Mouse (Mus musculus) thymus, postnatal 36 days (tissue): ENCODE measurements around the gene Rtl10.

Source experiments
- DNase-seq, 2 experiments: peaks; one replicate each; pipeline ENCODE4 v3.0.0; 2022; ENCODE audit warnings: mixed read lengths in 2 of 2

The Rtl10 gene

DNA sequence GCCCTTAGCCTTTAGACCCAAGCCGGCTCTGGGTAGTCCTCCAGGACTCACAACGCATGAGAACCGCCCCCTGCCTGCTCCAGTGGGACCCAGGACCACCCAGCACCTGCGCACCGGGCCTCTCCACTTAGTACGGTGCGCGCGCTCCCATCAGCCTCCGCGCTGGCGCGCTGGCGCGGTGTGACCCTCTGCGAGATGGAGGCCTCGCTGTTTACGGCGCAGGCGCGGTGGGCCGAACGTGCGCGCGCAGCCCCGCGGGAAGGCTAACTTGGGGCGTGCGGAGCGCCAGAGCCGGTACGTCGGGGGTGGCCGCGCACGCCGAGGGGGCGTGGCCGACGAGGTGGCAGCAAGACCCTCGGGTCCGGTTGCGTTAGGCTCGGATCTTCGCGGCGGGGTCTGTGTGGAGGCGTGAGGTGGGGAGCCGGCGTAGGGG lies at the start of gene Rtl10, which contains the start of gene Gnb1l:
TSS of gene Rtl10 (plus strand) at position 344 of the 433 bp plus-strand sequence.
TSS of gene Gnb1l (plus strand) at position 156 of the 433 bp plus-strand sequence.
- peak; percentile 97 to 98 for DNase-seq

DNA sequence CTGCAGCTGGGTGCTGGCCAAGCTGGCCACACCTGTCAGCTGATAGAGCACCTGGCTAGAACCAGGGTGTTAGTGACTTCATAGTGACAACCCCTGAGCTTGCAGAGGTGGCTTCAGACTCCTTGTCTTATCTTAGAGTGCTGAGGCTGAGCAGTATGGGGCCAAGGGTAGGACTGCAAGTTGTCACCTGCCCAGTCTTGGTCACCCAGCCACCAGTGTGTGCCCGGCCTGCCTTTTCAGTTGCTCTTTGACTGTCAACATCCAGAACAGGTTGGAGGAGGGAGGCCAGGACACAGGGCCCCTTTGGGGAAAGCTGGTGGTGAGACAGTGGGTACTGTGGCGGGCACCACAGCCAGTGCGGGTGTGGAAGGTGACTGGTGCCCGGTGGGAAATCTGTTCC lies 49.7 kb upstream of the Rtl10 start:
- no peak for DNase-seq

DNA sequence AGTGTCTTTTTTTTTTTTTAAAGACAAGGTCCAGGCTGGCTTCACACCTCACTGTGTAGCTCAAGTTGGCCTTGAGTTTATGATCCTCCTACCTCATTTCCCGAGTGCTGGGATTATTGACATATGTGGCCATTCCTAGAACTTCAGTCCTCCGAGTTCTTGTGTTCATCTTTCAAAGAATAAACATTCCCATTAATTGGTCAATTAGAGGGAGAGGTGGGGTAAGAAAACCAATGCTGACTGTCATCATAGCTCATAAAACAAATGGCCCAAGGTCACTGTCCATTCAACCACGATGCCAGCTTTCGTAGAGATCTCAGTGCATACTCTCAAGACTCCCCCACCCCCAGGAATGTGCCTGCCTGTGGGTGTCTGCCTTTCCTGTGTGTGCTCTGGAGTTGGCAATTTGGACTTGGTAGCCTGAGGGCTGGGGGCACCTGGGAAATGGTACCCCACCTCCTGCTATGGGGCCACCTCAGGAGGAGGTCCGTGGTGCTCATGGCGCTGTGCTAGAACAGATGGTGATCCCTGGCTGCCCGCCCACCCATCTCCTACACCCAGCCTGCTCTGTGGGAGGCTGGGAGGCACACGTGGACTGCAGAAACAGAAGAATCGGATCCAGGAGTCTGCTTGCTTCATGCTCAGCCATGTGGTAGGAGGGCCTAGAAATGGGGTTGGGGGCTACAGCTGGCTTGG lies 47.1 kb upstream of the Rtl10 start:
- DNase-seq = no peak

DNA sequence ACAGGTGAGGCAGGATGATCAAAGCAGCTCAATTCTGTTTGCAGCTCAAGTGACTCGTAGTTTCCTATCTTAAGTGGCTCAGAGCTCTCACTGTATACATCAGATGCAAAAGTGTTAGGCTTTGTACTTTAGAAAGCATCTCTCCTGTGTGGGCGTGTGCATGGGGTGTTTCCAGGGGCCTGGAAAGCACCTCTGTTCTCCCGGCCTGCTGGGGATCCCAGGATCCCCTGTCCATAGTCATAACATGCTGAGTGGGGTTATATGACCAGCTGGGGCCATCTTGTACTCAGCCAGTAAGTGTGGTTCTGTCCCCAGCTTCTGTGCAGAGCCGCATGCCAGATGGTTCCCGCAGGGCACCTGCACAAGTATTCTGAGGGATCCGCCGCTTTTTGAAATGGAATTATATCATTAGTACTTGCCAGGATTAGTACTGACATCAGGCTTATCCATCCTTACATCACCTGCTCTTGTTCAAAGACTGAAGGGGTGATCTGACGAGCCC lies 46.3 kb upstream of the Rtl10 start:
- no peak for DNase-seq

DNA sequence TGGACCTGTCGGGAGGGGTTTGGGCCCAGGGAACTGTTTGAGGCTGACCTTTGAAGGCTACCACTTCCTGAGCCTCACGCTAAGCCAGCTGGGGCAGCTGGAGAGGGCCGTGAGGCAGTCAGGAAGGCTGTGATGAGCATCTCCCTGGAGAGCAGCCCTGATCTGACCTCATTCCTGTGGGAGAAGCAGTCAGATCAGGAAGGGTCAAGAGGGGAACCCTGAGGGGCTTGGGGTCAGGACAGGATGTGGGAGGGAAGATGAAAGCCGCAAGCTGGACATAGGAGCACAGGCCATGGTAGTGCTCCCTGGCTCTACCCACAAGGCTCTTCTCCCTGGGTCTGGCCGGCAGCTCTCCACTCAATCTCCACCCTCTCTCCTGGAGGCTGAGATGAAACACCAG lies 44.9 kb upstream of the Rtl10 start:
- DNase-seq = no peak

DNA sequence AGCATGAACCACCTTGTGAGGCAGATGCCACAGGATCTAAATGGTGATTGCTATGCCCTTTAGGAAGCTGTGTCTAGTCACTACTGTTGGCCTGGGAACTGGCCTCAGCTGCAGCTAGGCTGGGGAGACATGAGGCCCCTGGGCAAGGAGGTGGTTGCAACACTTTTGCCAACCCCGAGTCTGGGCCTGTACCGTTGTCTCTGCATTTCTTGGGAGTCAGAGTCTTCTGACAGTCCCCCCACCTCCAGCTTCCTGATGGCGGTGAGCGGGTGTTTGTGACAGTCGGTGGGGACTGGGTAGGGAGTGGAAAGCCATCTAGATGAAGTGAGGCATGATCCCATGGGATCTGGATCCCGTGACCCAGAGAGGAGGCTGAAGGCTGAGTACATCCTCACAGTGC lies 43.3 kb upstream of the Rtl10 start:
- no peak for DNase-seq

DNA sequence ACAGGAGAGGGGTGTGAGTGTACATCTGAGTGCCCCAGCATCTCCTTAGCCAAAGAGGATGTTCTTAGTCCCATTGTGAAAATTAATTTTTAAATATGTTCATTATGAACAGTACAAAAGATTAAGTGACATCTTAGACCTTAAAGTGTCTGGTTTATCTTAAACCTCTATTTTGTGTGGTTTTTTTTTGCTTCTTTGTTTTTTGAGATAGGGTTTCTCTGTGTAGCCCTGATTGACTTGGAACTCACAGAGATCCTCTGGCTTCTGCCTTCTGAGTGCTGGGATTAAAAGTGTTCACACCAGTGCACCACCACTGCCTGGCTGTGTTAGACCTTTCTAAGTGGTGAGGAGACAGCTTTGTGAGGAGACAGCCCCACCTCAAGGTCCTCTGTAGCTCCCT lies 40.0 kb upstream of the Rtl10 start:
- DNase-seq = no peak

DNA sequence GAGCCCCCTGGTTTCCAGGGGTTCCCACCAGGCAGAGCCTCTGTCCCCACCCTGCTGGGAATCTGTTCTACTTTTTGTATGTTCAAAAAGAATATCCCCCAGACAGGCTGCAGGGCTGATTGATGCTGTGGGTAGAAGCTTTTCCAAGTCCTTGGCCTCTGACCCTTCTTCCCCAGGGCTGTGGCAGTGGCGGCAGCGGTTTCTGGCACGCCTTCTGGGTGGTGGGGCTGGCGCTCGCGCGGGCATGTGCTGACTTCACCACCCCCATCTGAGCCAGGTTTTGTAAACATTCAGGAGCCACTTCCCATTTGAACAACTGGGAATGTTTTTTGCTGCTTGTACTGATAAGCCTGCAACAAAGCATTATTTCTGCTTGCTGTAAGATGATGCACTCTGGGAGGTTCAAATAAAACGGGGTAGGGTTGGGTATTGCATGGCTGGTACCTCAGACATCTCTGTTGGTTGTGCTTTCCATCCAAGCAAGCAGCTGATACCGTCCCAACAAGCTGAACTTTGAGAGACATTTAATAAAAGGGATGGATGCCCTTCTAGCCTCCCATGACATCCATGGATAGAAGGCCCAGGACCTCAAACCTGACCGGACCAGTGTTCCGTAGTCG lies 39.3 kb upstream of the Rtl10 start:
- peak; percentile 64 to 71 for DNase-seq

DNA sequence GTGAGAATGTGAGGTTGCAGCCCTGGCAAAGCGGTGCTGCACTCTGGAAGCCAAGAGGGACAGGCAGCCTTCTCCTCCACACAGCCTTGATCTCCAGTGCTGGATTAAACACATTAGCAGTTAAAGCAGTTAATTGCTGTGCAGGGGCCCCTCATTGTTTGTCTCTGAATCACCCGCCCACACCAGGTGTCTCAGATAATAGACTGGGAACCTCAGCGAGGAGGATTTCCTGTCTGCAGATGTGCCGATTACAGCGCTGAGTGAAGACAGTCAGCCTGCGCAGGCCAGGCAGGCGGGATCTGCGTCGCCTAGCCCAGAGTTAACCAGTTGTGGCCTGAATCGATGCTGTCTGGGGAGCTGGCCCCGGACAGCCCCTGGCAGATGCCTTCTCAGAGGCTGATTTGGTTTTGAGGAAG lies 38.7 kb upstream of the Rtl10 start:
- peak; percentile 79 to 85 for DNase-seq

DNA sequence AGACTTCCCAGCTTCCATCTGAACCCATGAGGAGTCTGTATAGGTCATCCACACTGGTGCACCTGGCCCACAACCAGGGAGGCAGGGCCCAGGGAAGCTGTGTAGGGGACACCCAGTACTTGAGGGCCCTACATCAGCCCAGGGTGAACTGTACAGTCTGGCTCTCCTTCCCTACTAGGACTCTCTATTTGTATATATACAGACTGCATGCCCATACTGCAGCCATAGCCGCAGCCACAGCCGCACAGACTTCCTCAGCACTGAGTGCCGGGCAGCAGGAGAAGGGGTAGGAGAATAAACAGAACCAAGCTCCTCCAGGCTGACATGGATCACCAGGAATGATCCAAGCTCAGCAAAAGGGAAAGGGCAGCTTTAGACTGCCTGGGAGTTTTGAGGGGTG lies 37.9 kb upstream of the Rtl10 start:
- peak in 1 of 2 experiments; percentile 25 for DNase-seq

DNA sequence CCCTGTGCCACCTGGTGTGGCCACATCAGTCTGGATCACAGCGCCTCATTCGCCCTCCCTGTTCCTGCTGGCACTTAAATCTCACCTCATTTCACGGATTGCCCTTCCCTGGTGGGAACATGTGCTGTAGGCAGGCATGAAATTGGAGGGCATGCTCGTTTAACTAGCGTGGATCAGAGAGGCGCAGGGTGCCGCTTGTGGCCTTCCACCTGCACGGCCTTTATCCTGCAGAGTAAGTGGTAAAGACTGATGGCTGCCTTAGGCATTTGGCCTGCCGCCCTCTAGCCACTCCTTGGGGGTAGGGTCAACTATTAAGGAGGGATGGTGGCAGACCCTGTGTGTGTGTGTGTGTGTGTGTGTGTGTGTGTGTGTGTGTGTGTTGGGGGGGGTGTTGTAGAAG lies 36.7 kb upstream of the Rtl10 start:
- peak in 1 of 2 experiments; percentile 42 for DNase-seq

DNA sequence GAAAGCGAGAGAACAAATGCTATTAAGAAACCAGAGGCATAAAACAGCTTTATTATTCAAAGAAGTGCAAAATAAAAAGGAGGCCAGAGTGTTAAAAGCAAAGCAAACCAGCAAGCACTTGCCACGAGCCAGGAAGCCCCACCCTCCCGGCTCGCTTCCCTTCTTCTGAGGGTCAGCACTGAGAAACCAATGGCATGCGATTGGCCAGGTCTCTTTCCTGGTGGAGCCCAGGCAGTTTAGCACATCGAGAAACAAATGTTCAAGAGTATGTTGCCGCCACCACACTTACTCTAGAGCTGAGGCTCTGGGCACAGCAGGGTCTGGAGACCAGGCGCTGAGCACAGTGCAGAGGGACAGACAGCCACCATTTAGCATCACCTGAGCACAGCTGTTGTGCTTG lies 36.1 kb upstream of the Rtl10 start:
- peak; percentile 41 to 51 for DNase-seq

DNA sequence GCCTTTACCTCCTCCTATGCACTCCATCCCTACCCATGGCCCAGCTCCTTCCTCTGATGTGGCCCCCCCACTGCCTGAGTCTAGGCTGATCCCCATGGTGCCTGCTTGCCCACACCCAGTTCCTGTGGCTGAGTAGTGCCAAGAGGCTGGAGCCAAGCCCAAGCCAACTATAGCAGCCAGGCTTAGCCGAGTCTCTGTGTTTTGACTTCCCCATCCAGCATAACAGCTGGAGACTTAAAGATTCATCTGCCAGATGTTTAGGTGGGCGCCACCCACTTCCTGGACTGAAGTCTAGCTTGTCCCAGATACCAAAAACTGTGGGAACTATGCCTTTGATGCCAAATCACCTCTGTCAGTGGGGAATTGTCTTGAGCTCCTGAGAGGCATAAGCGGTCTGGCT lies 34.4 kb upstream of the Rtl10 start:
- DNase-seq = no peak

DNA sequence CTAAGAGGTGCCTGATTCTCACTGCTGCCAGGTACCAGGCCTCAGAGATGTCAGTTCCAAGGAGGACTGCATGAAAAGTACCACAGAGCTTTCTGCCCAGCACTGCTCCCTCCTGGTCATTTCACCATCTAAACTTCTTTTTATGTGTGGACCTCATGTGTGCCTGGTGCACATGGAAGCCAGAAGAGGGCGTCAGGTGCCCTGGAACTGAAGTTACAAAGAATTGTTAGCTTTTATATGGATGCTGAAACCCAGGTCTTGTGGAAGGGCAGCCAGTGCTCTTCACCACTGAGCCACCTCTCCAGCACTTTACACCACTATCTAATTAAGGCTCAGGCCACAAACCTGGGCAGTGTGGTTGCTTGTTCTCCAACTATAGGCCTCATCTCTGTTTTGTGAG lies 27.9 kb upstream of the Rtl10 start:
- DNase-seq = no peak

DNA sequence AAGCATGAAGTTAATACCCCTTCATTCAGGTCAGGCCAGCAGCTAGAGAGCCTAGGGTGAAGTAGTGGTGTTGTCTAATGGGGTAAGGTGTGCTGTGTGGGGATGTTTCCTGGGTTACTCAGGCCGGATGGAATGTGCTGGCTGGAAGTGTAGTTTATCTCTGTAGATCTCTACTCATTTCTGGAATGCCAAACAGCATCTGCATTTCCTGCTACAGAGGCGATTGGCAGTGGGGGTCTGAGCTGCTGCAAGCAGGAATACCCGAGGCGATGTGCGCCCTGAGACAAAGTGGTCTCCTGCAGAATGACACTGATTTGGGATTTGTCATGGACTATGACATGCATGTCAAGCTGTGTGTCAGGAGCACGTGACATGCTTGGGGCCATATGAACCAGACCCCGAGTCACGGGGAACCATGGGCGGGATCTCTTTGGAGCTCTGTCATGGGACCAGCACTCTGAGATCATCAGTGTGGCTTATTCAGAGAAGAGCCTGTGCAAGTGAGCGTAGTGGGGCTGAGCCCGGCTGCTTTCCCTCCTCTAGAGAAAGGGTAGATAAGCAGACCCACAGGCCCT lies 27.2 kb upstream of the Rtl10 start:
- no peak for DNase-seq

DNA sequence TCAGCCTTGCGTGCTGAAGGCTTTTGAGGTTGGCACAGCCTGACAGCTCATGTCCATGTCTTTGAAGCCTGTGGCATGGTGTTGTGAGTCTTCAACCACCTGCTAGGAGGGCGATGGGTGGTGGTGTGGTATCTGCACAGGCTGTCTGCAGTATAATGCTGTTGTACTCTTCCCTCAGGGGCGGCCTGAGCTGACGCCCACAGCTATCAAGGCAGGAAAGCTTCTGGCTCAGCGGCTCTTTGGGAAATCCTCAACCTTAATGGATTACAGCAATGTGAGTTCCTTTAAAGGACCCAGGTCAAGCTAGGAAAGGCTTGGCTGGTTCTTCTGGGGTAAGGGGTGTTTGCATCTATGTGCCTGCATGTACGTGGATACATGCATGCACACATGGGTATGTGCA lies 26.7 kb upstream of the Rtl10 start:
- DNase-seq = no peak

DNA sequence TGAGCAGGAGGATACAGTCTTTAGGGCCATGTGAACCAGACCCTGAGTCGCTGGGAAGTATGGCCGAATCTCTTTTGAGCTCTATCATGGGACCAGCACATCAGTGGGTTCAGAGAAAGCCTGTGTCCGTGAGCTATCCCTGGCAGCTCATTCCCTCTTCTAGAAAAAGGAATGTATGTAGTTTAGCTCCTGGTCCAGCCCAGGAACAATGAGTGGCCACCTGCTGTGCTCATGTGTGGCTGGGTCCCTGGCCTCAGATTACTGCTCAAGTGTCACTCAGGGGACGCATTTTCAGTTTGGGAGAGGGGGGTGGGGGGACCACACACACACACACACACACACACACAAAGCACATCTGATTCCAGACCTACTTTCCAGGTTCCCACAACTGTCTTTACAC lies 26.3 kb upstream of the Rtl10 start:
- DNase-seq = peak in 1 of 2 experiments; percentile 1

DNA sequence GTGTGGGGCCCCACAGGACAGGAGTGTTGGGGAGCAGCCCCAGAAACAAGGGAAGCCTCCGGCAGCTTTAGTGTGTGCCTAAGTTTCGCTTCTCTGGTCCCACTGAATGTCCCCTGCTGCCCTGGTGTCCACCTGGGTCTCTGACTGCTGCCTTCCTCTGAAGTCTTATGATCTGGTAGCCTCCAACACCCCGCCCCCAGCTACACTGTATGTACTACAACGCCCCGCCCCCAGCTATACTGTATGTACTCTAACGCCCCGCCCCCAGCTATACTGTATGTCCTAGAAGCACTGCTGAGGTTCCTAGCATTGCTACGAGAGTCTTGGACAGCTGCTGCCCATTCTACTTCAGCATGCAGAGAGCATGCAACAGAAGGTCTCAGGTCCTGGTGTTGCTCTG lies 25.7 kb upstream of the Rtl10 start:
- peak in 1 of 2 experiments; percentile 23 for DNase-seq

DNA sequence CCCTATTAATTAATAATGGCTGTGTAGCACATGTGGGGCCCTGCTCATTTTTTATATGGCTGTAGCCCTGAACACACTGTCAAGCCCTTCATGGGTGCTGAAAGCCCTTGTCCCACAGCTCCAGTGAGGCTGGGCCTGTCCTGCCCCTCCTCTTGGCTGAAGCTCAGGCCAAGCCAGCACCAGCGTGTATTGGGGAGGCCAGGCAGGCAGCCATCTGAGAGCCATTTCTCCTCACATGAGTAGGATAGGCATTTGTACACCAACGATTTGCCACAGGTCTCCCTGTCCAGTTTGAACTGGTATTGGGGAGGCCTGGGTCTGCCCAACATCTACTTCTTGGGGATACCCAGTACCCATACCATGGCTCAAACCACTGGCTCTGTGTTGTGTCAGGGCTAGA lies 24.7 kb upstream of the Rtl10 start:
- peak in 1 of 2 experiments; percentile 5 for DNase-seq

DNA sequence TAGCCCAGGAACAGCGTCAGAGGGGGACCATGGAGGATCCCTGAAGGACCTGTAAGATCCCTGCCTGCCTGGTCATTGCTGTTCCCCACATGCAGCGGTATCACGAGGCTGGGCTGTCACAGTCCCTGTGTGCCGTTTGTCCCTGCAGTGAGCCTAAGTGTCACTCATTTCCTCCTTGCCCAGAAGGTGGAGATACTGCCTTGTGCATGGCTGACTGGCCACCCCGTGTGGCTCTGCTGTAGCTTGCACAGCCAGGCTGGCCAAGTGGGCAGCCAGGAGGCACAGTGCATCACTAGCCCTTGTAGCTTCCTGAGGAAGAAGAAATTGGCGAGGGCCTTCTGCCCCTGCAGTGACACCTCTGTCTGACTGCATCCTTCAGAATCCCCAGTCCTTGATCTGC lies 20.7 kb upstream of the Rtl10 start:
- DNase-seq = peak in 1 of 2 experiments; percentile 4

DNA sequence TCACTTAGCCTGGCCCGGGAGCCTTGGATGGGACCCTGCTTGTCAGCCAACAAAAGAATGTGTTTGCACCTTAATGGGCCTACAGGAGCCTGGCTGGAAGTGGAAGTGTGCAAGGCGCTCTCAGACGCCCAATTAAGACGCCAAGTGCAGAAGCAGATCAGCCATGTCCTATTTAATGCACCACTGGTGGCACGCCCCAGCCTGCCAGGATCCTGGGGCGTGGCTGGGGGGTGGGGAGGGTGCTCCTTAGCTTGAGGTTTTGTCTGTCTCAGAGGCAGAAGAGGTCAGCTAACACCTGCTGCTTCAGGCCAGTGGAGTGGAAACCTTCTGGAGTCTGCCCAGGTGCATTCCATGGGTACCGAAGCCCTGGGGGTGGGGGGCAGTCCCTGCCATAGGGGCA lies 19.0 kb upstream of the Rtl10 start:
- DNase-seq = peak in 1 of 2 experiments; percentile 17

DNA sequence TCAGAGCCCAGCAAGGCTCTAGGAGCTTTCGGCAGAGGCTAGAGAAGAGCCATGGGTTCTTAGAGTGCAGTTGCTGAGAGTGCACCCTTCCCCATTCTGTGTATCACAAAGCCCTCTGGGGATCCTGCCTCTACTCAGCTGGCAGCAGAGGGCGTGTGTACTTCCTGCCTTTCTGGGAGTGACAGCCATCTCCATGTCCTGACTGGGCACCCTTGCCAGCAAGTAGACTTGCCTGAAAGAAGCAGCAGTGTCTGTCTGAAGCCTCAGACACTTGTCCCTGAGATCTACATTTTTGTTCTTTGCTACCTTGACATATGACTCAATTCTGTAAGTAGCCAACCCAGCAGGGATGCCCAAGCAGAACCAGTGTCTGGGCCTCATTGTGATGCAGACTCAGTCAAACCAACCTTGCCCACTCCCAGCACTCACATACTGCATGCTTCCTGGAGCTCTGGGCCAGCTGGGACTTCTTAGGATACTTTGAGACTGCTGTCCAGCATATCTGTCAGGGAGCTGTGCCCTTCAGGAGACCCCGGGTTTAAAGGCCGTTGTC lies 17.7 kb upstream of the Rtl10 start:
- DNase-seq = peak in 1 of 2 experiments; percentile 45

DNA sequence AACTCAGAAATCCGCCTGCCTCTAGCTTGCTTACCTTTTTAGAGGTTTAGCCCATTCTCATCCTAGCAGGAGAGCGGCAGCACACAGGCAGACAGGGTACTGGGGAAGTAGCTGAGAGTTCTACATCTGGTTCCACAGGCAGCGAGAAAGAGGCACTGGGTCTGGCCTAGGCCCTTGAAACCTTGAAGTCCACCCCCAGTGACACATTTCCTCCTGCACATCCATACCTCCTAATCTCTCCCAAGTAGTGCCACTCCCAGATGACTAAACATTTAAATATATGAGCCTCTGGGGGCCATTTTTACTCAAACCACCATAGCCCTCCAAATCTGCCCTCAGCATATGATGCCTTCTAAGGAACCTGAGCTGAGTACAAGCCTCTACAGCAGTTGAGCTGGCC lies 16.3 kb upstream of the Rtl10 start:
- peak in 1 of 2 experiments; percentile 1 for DNase-seq

DNA sequence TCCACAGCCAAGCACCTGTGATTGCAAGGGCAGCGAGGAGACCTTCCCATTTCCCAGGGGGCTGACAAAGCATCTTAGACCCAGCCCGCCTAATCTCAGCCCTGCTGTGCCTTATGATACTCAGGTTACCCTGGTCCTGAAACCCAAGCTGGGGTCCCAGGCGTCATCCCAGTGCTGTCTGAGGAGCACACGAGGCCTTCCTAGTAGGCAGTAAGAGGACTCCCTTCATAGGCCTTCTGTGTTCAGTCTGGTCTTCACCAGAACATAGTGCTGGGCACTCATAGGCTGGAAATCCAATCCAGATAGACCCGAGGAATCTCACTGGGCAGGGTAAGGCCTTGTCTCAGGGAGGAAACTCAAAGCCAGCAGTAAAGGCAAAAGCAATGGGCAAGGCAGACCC lies 14.9 kb upstream of the Rtl10 start:
- peak in 1 of 2 experiments; percentile 1 for DNase-seq
